Mouse (Mus musculus) cortical plate, adult 2 months (tissue): ENCODE results near the gene Pcdh9.

Experiments used
- CTCF ChIP-seq: fragments of 200-500 bp; IDR thresholded peaks from 2 replicates; pipeline ENCODE4 v1.5.1; 2011; ENCODE audit warnings: mild to moderate bottlenecking, control low read depth, low read length; ENCODE audit not compliant: insufficient read depth; ENCODE audit errors: extremely low read depth
- POLR2A ChIP-seq: fragments of 200-500 bp; IDR thresholded peaks from 2 replicates; pipeline ENCODE4 v1.6.1; 2011; ENCODE audit warnings: mild to moderate bottlenecking, low read length, control low read depth; ENCODE audit not compliant: insufficient read depth; ENCODE audit errors: extremely low read depth

DNA sequence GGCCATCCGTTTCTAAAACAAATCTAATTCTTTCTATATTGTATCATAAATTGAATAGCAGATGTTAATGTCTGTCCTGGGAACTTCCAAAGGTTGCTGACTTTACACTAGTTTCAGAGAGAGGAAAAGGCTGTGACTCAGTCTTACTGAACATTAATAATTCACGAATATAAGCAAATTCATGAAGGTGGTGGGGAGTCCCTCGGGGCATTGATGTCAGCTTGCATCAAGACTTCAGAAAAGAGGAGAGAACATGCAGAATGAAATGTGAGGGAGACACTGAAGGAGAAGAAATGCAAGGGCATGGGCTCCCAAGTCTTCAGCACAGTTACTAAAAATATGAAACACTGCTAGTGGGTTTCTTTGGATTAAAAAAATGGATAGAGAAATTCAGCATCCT is 181.8 kb downstream of the Pcdh9 start:
- no peak for TF ChIP-seq POLR2A
- TF ChIP-seq CTCF: no peak
